Mouse (Mus musculus) embryonic facial prominence, embryonic 13.5 days (tissue): ENCODE measurements around the gene Mtif3. TPM values are rescaled to one million over a fixed set of nuclear protein-coding genes. Genes with fewer than 3 reads are reported as not detected.

Experiments
- ATAC-seq: fragments of 200-750 bp; cut with Nextera tagmentation; 2 replicates; pipeline ENCODE4 v1.8.0; 2017; ENCODE audit warnings: low read depth; ENCODE audit not compliant: insufficient number of reproducible peaks, insufficient read depth, low FRiP score, low TSS enrichment
- H3K27ac ChIP-seq: fragments of 300-500 bp; sonication (generic); 2 replicates; pipeline ENCODE4 v1.5.1; 2015; ENCODE audit warnings: moderate library complexity, mild to moderate bottlenecking, inconsistent platforms
- H3K27me3 ChIP-seq: fragments of 300-500 bp; sonication (generic); 2 replicates; pipeline ENCODE4 v1.6.1; 2015; ENCODE audit warnings: mild to moderate bottlenecking, inconsistent platforms
- H3K36me3 ChIP-seq: fragments of 300-500 bp; sonication (generic); 2 replicates; pipeline ENCODE4 v1.6.1; 2015; ENCODE audit warnings: mild to moderate bottlenecking, inconsistent platforms
- H3K4me1 ChIP-seq: fragments of 300-500 bp; sonication (generic); 2 replicates; pipeline ENCODE4 v1.6.1; 2015; ENCODE audit warnings: inconsistent platforms
- H3K4me2 ChIP-seq: fragments of 300-500 bp; sonication (generic); 2 replicates; pipeline ENCODE4 v1.6.1; 2015; ENCODE audit warnings: moderate library complexity, mild to moderate bottlenecking, inconsistent platforms
- H3K4me3 ChIP-seq: fragments of 300-500 bp; sonication (generic); 2 replicates; pipeline ENCODE4 v1.5.1; 2015; ENCODE audit warnings: mild to moderate bottlenecking, inconsistent platforms
- H3K9ac ChIP-seq: fragments of 300-500 bp; sonication (generic); 2 replicates; pipeline ENCODE4 v1.6.1; 2015; ENCODE audit warnings: mild to moderate bottlenecking, inconsistent platforms
- H3K9me3 ChIP-seq: fragments of 300-500 bp; sonication (generic); 2 replicates; pipeline ENCODE4 v1.6.1; 2016; ENCODE audit warnings: inconsistent platforms
- WGBS: fragments of 180-500 bp; shearing (Covaris S2); methylation state at CpG from one replicate; pipeline ENCODE4 v1.1.7; 2015; ENCODE audit warnings: mixed read lengths; 5-methylcytosine and 5-hydroxymethylcytosine counted together
- polyA plus RNA-seq: library from polyadenylated mRNA; unstranded; fragments of >200 nt; fragmentation: Nextera tagmentation; extraction: Ambion mirVana; gene quantifications from 2 replicates; pipeline ENCODE4 v1.2.1, GENCODE M21; 2015

Mtif3 gene
- 28.5 and 31.4 TPM in 2 replicates for polyA plus RNA-seq

- WGBS = 2% methylated on average over 46 of the region's 46 CpGs
- peak; percentile 79 for ATAC-seq
Observed at GRCm38 (mm10) chr5:146963118-146963936, at the start of gene Mtif3. Gene Mtif3 (minus strand): TSS chr5:146963800.

GRCm38 (mm10) chr5:147011333-147011732 is 47.7 kb upstream of the Mtif3 start:
- no peak overlapping the region for H3K27ac ChIP-seq
- H3K4me3 ChIP-seq = no peak overlapping the region
- H3K9ac ChIP-seq = no peak overlapping the region
- WGBS = 85% methylated on average over 10 of the region's 10 CpGs
- H3K27me3 ChIP-seq = no peaks in the 10 kb centered on the region
- H3K9me3 ChIP-seq = no peaks in the 10 kb centered on the region
- no peak for ATAC-seq
- H3K4me2 ChIP-seq = no peak overlapping the region
- H3K36me3 ChIP-seq = no peaks in the 10 kb centered on the region
- peaks cover 5% of the 10 kb centered on the region; the same call in 1 of the 2 replicates for H3K4me1 ChIP-seq

More at GRCm38 (mm10) chr5:146963118-146963936, at the start of gene Mtif3:
- no peaks in the 10 kb centered on the region for H3K27me3 ChIP-seq
- peaks cover 5% of the 10 kb centered on the region for H3K4me1 ChIP-seq
- peaks cover 15% of the 10 kb centered on the region for H3K36me3 ChIP-seq
- peak within 1 kb of the TSS; percentile 91 for H3K4me3 ChIP-seq
- H3K4me2 ChIP-seq = peak within 1 kb of the TSS; percentile 69
- peak within 1 kb of the TSS; percentile 68 for H3K27ac ChIP-seq
- H3K9me3 ChIP-seq = no peaks in the 10 kb centered on the region
- H3K9ac ChIP-seq = peak within 1 kb of the TSS; percentile 87

GRCm38 (mm10) chr5:147003303-147003702 is 39.7 kb upstream of the Mtif3 start:
- WGBS = 61% methylated on average over 1 of the region's 1 CpGs
- no peak overlapping the region for H3K9ac ChIP-seq
- no peak for ATAC-seq

GRCm38 (mm10) chr5:147001312-147001711 is 37.7 kb upstream of the Mtif3 start:
- Histone ChIP-seq H3K27ac (no peak overlapping the region), H3K4me1 (no peaks in the 10 kb centered on the region), H3K9me3 (peaks cover 13% of the 10 kb centered on the region; the same call in 1 of the 2 replicates), H3K36me3 (no peaks in the 10 kb centered on the region), H3K27me3 (no peaks in the 10 kb centered on the region), H3K4me2 (no peak overlapping the region), H3K4me3 (no peak overlapping the region), H3K9ac (no peak overlapping the region)
- ATAC-seq = no peak
- WGBS = 81% methylated on average over 4 of the region's 4 CpGs

More at GRCm38 (mm10) chr5:147003303-147003702, 39.7 kb upstream of the Mtif3 start:
- Histone ChIP-seq H3K27me3 (no peaks in the 10 kb centered on the region), H3K4me2 (no peak overlapping the region), H3K4me3 (no peak overlapping the region), H3K9me3 (peaks cover 13% of the 10 kb centered on the region; the same call in 1 of the 2 replicates), H3K27ac (no peak overlapping the region), H3K4me1 (no peaks in the 10 kb centered on the region), H3K36me3 (no peaks in the 10 kb centered on the region)

- ATAC-seq = no peak
- no peaks in the 10 kb centered on the region for H3K36me3 ChIP-seq
- H3K9me3 ChIP-seq = peaks cover 13% of the 10 kb centered on the region; the same call in 1 of the 2 replicates
- no peaks in the 10 kb centered on the region for H3K27me3 ChIP-seq
- H3K27ac ChIP-seq = no peak overlapping the region
- H3K4me3 ChIP-seq = no peak overlapping the region
- 93% methylated on average over 12 of the region's 12 CpGs for WGBS
- H3K9ac ChIP-seq = no peak overlapping the region
- no peak overlapping the region for H3K4me2 ChIP-seq
- no peaks in the 10 kb centered on the region for H3K4me1 ChIP-seq
Observed at GRCm38 (mm10) chr5:146998802-146999201, 35.2 kb upstream of the Mtif3 start.

- Histone ChIP-seq H3K27me3 (no peaks in the 10 kb centered on the region), H3K4me2 (no peak overlapping the region), H3K36me3 (no peaks in the 10 kb centered on the region), H3K9ac (no peak overlapping the region), H3K9me3 (peaks cover 6% of the 10 kb centered on the region; the same call in 1 of the 2 replicates), H3K27ac (no peak overlapping the region), H3K4me3 (no peak overlapping the region), H3K4me1 (no peaks in the 10 kb centered on the region)
- ATAC-seq = no peak
- WGBS = 84% methylated on average over 7 of the region's 7 CpGs
Observed at GRCm38 (mm10) chr5:146996812-146997211, 33.2 kb upstream of the Mtif3 start.

GRCm38 (mm10) chr5:146994973-146995372 is 31.4 kb upstream of the Mtif3 start:
- H3K27ac ChIP-seq = no peak overlapping the region
- H3K4me2 ChIP-seq = no peak overlapping the region
- H3K36me3 ChIP-seq = no peaks in the 10 kb centered on the region
- no peak overlapping the region for H3K4me3 ChIP-seq
- no peaks in the 10 kb centered on the region for H3K4me1 ChIP-seq
- ATAC-seq = no peak
- H3K27me3 ChIP-seq = no peaks in the 10 kb centered on the region
- H3K9me3 ChIP-seq = no peaks in the 10 kb centered on the region
- no peak overlapping the region for H3K9ac ChIP-seq
- 66% methylated on average over 6 of the region's 6 CpGs for WGBS

- H3K36me3 ChIP-seq = no peaks in the 10 kb centered on the region
- no peak overlapping the region for H3K4me2 ChIP-seq
- H3K9me3 ChIP-seq = no peaks in the 10 kb centered on the region
- H3K4me1 ChIP-seq = no peaks in the 10 kb centered on the region
- H3K4me3 ChIP-seq = no peak overlapping the region
- ATAC-seq = no peak
- H3K27ac ChIP-seq = no peak overlapping the region
- 73% methylated on average over 8 of the region's 8 CpGs for WGBS
- no peaks in the 10 kb centered on the region for H3K27me3 ChIP-seq
- no peak overlapping the region for H3K9ac ChIP-seq
Observed at GRCm38 (mm10) chr5:146993509-146993908, 29.9 kb upstream of the Mtif3 start.

- no peak for ATAC-seq
- no peaks in the 10 kb centered on the region for H3K9me3 ChIP-seq
Observed at GRCm38 (mm10) chr5:146989051-146989450, 25.5 kb upstream of the Mtif3 start.

GRCm38 (mm10) chr5:146987588-146987987 is 24.0 kb upstream of the Mtif3 start:
- no peak overlapping the region for H3K4me3 ChIP-seq
- no peaks in the 10 kb centered on the region for H3K9me3 ChIP-seq
- H3K27me3 ChIP-seq = peaks cover 16% of the 10 kb centered on the region
- no peak overlapping the region for H3K4me2 ChIP-seq
- 84% methylated on average over 10 of the region's 10 CpGs for WGBS
- no peaks in the 10 kb centered on the region for H3K36me3 ChIP-seq
- no peaks in the 10 kb centered on the region for H3K4me1 ChIP-seq
- ATAC-seq = no peak
- no peak overlapping the region for H3K27ac ChIP-seq
- H3K9ac ChIP-seq = no peak overlapping the region

More at GRCm38 (mm10) chr5:146989051-146989450, 25.5 kb upstream of the Mtif3 start:
- Histone ChIP-seq H3K36me3 (no peaks in the 10 kb centered on the region), H3K4me1 (no peaks in the 10 kb centered on the region), H3K27ac (no peak overlapping the region), H3K4me2 (no peak overlapping the region), H3K4me3 (no peak overlapping the region), H3K9ac (no peak overlapping the region), H3K27me3 (peaks cover 9% of the 10 kb centered on the region)
- 71% methylated on average over 5 of the region's 5 CpGs for WGBS

GRCm38 (mm10) chr5:146985725-146986433 is 22.3 kb upstream of the Mtif3 start:
- Histone ChIP-seq H3K4me1 (no peaks in the 10 kb centered on the region), H3K4me3 (no peak overlapping the region), H3K27ac (no peak overlapping the region), H3K27me3 (peaks cover 26% of the 10 kb centered on the region), H3K36me3 (no peaks in the 10 kb centered on the region), H3K4me2 (no peak overlapping the region), H3K9me3 (no peaks in the 10 kb centered on the region), H3K9ac (no peak overlapping the region)
- 60% methylated on average over 21 of the region's 21 CpGs for WGBS
- no peak for ATAC-seq
